Mouse (Mus musculus): ENCODE measurements at regions not wholly inside any gene's neighbourhood (a gene's known extent, or its start where the extent isn't known, plus 50 kb on each side); places are given as distances from the start of the nearest gene placed in this dataset.

DNA sequence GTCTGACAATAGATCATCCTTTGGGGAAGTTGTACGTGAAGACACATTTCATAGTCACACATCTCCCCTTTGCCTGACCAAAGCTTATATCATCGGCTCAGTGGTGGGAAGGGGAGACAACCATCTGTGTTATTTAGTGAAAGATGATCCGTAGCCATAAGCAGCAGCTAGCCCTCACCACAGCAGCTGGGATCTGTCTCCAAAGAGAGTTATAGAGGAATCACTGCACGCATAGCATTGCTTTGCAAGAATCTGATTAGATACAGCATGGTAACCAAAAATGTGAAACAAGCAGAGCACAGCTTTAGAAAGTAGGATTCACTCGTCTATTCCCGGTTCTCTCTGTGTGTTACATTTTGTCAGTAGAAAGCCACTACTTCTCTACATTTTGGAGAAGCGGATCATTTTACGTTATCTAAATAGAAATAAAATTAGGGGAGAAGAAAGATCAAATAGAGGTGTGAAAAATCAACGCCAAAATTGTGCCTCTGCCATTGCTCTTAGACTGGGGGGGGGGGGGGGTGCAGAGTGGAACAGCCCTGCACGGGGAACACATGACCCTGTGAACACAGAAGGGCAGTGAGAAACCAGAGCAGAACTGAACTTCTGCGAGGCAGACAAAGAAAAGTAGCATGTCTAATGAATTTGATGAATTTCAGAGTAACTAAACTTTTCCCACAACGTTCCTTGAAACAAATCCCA lies 108.7 kb upstream of the Acvr2a start:
- Histone ChIP-seq H3ac (ENCODE audit: control insufficient read depth, insufficient read length, low read depth) (no peak overlapping the region), H3K4me3 (ENCODE audit: insufficient read depth, poor library complexity, severe bottlenecking) (no peak overlapping the region)

DNA sequence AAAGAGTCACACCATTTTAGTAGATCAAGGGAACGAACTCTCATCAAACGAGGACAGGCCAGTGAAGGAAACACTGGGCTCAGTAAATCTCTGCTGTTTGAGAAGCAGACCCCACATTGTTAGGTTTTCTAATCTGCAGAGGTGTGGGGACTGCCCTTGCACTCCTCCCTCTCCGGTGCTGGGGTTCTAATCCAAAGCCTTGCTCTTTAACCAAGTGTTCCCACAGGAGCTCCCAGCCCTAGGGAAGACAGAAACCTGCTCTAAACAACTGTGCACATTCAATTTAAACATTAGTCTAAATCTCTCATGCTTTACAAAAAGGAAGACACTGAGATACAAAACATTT lies 108.1 kb upstream of the Acvr2a start:
- H3K27me3 ChIP-seq (ENCODE audit: control insufficient read depth, insufficient read depth, insufficient read length) = no peaks in the 10 kb centered on the region
- H3K79me2 ChIP-seq (ENCODE audit: control insufficient read depth, insufficient read depth) = no peaks in the 10 kb centered on the region
- no peaks in the 10 kb centered on the region for H3K79me3 ChIP-seq (ENCODE audit: low read depth)
- no peak overlapping the region for H3ac ChIP-seq (ENCODE audit: control insufficient read depth, insufficient read length, low read depth)
- no peak overlapping the region for H3K4me3 ChIP-seq (ENCODE audit: insufficient read depth, poor library complexity, severe bottlenecking)
- TF ChIP-seq MYOD1 (IDR thresholded peaks at IDR 0.05; ENCODE audit: control insufficient read depth, insufficient read length, low read depth) (no peak), MAX (IDR thresholded peaks at IDR 0.05) (no peak), CEBPB (IDR thresholded peaks at IDR 0.05; ENCODE audit: low read depth) (no peak), MYOG (IDR thresholded peaks at IDR 0.05; ENCODE audit: control insufficient read depth, extremely low read depth, insufficient read length) (no peak), FOSL1 (IDR thresholded peaks at IDR 0.05; ENCODE audit: insufficient read depth, low read length, poor library complexity, severe bottlenecking) (no peak), CTCF (IDR thresholded peaks at IDR 0.05; ENCODE audit: control insufficient read depth, insufficient read depth, insufficient read length) (no peak), USF1 (IDR thresholded peaks at IDR 0.05; ENCODE audit: low read depth) (no peak)
- H3K36me3 ChIP-seq (ENCODE audit: control insufficient read depth, insufficient read depth) = no peaks in the 10 kb centered on the region

More for the DNA sequence above, 108.7 kb upstream of the Acvr2a start:
- TF ChIP-seq CTCF (IDR thresholded peaks at IDR 0.05; ENCODE audit: control insufficient read depth, insufficient read depth, insufficient read length) (no peak), FOSL1 (IDR thresholded peaks at IDR 0.05; ENCODE audit: insufficient read depth, low read length, poor library complexity, severe bottlenecking) (no peak), CEBPB (IDR thresholded peaks at IDR 0.05; ENCODE audit: low read depth) (no peak), MYOG (IDR thresholded peaks at IDR 0.05; ENCODE audit: control insufficient read depth, extremely low read depth, insufficient read length) (no peak), MYOD1 (IDR thresholded peaks at IDR 0.05; ENCODE audit: control insufficient read depth, insufficient read length, low read depth) (no peak), MAX (IDR thresholded peaks at IDR 0.05) (no peak), USF1 (IDR thresholded peaks at IDR 0.05; ENCODE audit: low read depth) (no peak)
- no peaks in the 10 kb centered on the region for H3K79me2 ChIP-seq (ENCODE audit: control insufficient read depth, insufficient read depth)
- H3K36me3 ChIP-seq (ENCODE audit: control insufficient read depth, insufficient read depth) = no peaks in the 10 kb centered on the region
- no peaks in the 10 kb centered on the region for H3K79me3 ChIP-seq (ENCODE audit: low read depth)
- H3K27me3 ChIP-seq (ENCODE audit: control insufficient read depth, insufficient read depth, insufficient read length) = no peaks in the 10 kb centered on the region

GRCm38 (mm10) chr2:48706188-48706587 lies 107.7 kb upstream of the Acvr2a start:
- H3ac ChIP-seq (ENCODE audit: control insufficient read depth, insufficient read length, low read depth) = no peak overlapping the region
- H3K36me3 ChIP-seq (ENCODE audit: control insufficient read depth, insufficient read depth) = no peaks in the 10 kb centered on the region
- H3K27me3 ChIP-seq (ENCODE audit: control insufficient read depth, insufficient read depth, insufficient read length) = no peaks in the 10 kb centered on the region
- TF ChIP-seq CEBPB (IDR thresholded peaks at IDR 0.05; ENCODE audit: low read depth) = no peak
- no peak for TF ChIP-seq FOSL1 (IDR thresholded peaks at IDR 0.05; ENCODE audit: insufficient read depth, low read length, poor library complexity, severe bottlenecking)
- TF ChIP-seq MAX (IDR thresholded peaks at IDR 0.05) = no peak
- TF ChIP-seq USF1 (IDR thresholded peaks at IDR 0.05; ENCODE audit: low read depth) = no peak
- no peak for TF ChIP-seq CTCF (IDR thresholded peaks at IDR 0.05; ENCODE audit: control insufficient read depth, insufficient read depth, insufficient read length)
- no peak overlapping the region for H3K4me3 ChIP-seq (ENCODE audit: insufficient read depth, poor library complexity, severe bottlenecking)
- no peaks in the 10 kb centered on the region for H3K79me2 ChIP-seq (ENCODE audit: control insufficient read depth, insufficient read depth)
- no peaks in the 10 kb centered on the region for H3K79me3 ChIP-seq (ENCODE audit: low read depth)

DNA sequence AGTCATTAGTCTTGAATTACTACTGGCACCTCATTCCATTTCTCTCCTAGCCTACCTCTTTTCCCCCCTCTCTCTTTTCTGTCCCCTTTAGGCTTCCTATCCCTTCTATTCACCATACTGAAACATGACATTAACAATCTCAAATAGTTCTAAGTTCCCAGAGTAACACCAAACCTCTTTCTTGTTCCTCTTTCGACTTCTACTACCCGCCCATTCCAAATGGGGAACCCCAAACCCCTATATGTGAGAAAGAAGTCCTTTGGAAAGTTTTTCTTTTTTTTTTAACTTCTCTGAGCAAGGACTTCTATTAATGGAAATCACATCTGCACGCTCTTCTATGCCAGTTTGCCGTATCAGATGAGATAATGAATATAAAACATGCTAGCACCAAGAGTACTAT lies 97.7 kb upstream of the Acvr2a start:
- Histone ChIP-seq H3K79me3 (ENCODE audit: low read depth) (no peaks in the 10 kb centered on the region), H3ac (ENCODE audit: control insufficient read depth, insufficient read length, low read depth) (no peak overlapping the region), H3K27me3 (ENCODE audit: control insufficient read depth, insufficient read depth, insufficient read length) (no peaks in the 10 kb centered on the region), H3K4me3 (ENCODE audit: insufficient read depth, poor library complexity, severe bottlenecking) (no peak overlapping the region), H3K36me3 (ENCODE audit: control insufficient read depth, insufficient read depth) (no peaks in the 10 kb centered on the region), H3K79me2 (ENCODE audit: control insufficient read depth, insufficient read depth) (no peaks in the 10 kb centered on the region)
- TF ChIP-seq MYOD1 (IDR thresholded peaks at IDR 0.05; ENCODE audit: control insufficient read depth, insufficient read length, low read depth) (no peak), MAX (IDR thresholded peaks at IDR 0.05) (no peak)

- Histone ChIP-seq H3K36me3 (ENCODE audit: control insufficient read depth, insufficient read depth) (no peaks in the 10 kb centered on the region), H3K79me3 (ENCODE audit: low read depth) (no peaks in the 10 kb centered on the region)
These were observed 96.1 kb upstream of the Acvr2a start for GRCm38 (mm10) chr2:48717770-48718169.

GRCm38 (mm10) chr2:48718261-48718660 lies 95.6 kb upstream of the Acvr2a start:
- H3K36me3 ChIP-seq (ENCODE audit: control insufficient read depth, insufficient read depth) = no peaks in the 10 kb centered on the region
- H3K79me2 ChIP-seq (ENCODE audit: control insufficient read depth, insufficient read depth) = no peaks in the 10 kb centered on the region
- no peaks in the 10 kb centered on the region for H3K27me3 ChIP-seq (ENCODE audit: control insufficient read depth, insufficient read depth, insufficient read length)
- H3K79me3 ChIP-seq (ENCODE audit: low read depth) = no peaks in the 10 kb centered on the region
- TF ChIP-seq USF1 (IDR thresholded peaks at IDR 0.05; ENCODE audit: low read depth) = no peak
- TF ChIP-seq MAX (IDR thresholded peaks at IDR 0.05) = no peak
- no peak overlapping the region for H3K4me3 ChIP-seq (ENCODE audit: insufficient read depth, poor library complexity, severe bottlenecking)
- no peak overlapping the region for H3ac ChIP-seq (ENCODE audit: control insufficient read depth, insufficient read length, low read depth)

More at GRCm38 (mm10) chr2:48717770-48718169, 96.1 kb upstream of the Acvr2a start:
- Histone ChIP-seq H3K79me2 (ENCODE audit: control insufficient read depth, insufficient read depth) (no peaks in the 10 kb centered on the region), H3ac (ENCODE audit: control insufficient read depth, insufficient read length, low read depth) (no peak overlapping the region), H3K27me3 (ENCODE audit: control insufficient read depth, insufficient read depth, insufficient read length) (no peaks in the 10 kb centered on the region), H3K4me3 (ENCODE audit: insufficient read depth, poor library complexity, severe bottlenecking) (no peak overlapping the region)
- TF ChIP-seq CTCF (IDR thresholded peaks at IDR 0.05; ENCODE audit: control insufficient read depth, insufficient read depth, insufficient read length) (no peak), MAX (IDR thresholded peaks at IDR 0.05) (no peak), MYOG (IDR thresholded peaks at IDR 0.05; ENCODE audit: control insufficient read depth, extremely low read depth, insufficient read length) (no peak), CEBPB (IDR thresholded peaks at IDR 0.05; ENCODE audit: low read depth) (no peak), FOSL1 (IDR thresholded peaks at IDR 0.05; ENCODE audit: insufficient read depth, low read length, poor library complexity, severe bottlenecking) (no peak), USF1 (IDR thresholded peaks at IDR 0.05; ENCODE audit: low read depth) (no peak), MYOD1 (IDR thresholded peaks at IDR 0.05; ENCODE audit: control insufficient read depth, insufficient read length, low read depth) (no peak)

Data from C2C12 (cell line).